Mouse (Mus musculus) ES-Bruce4 (cell line): ENCODE measurements at regions not wholly inside any gene's neighbourhood (a gene's known extent, or its start where the extent isn't known, plus 50 kb on each side); places are given as distances from the start of the nearest gene placed in this dataset.

ENCODE experiments used
- CTCF ChIP-seq: IDR thresholded peaks from one replicate; pipeline ENCODE4 v1.8.1; 2011; ENCODE audit warnings: low read depth, low read length
- EP300 ChIP-seq: IDR thresholded peaks from 2 replicates; pipeline ENCODE4 v1.6.1; 2011; ENCODE audit warnings: low read depth, low read length; ENCODE audit not compliant: insufficient read depth

GRCm38 (mm10) chr6:141126614-141127396, 122.3 kb upstream of the Pde3a start:
- TF ChIP-seq EP300, result no peak
- no peak for TF ChIP-seq CTCF
